Mouse (Mus musculus): ENCODE results near the gene Stab1.

- TF ChIP-seq EP300 (IDR thresholded peaks at IDR 0.05; ENCODE audit: insufficient read depth, low read depth, low read length), result no peak
- TF ChIP-seq POLR2A (IDR thresholded peaks at IDR 0.05; ENCODE audit: insufficient read depth, low read length), result no peak
- no peak for TF ChIP-seq CTCF (IDR thresholded peaks at IDR 0.05; ENCODE audit: low read depth, low read length)
These were observed 23.5 kb upstream of the Stab1 start for GRCm38 (mm10) chr14:31191936-31192335.
